Mouse (Mus musculus) induced T-regulatory cell, adult 2 months (primary cell): ENCODE results near the gene Rheb.
A peak's percentile ranks its signal among the peaks of the same experiment; 100 is the strongest.
"Not testable (repeated sequence)": the region's sequence is repeated elsewhere in the genome, so short reads cannot be mapped to it uniquely, and the experiment has no call there.

Source experiments
- DNase-seq: peaks from one replicate; pipeline ENCODE4 v3.0.0-alpha.2; 2012; ENCODE audit warnings: low read depth

Rheb gene

GRCm38 (mm10) chr5:24792961-24793360 lies 49.5 kb downstream of the Rheb start:
- DNase-seq: no peak

- no peak for DNase-seq
These were observed 59.5 kb downstream of the Rheb start for GRCm38 (mm10) chr5:24782957-24783356.

- no peak for DNase-seq
These were observed 61.4 kb downstream of the Rheb start for GRCm38 (mm10) chr5:24781048-24781447.

- DNase-seq: peak; percentile 84
These were observed 62.4 kb downstream of the Rheb start for GRCm38 (mm10) chr5:24779881-24780512.

GRCm38 (mm10) chr5:24779321-24779720 lies 63.1 kb downstream of the Rheb start:
- DNase-seq: no peak

- no peak for DNase-seq
These were observed 63.6 kb downstream of the Rheb start for GRCm38 (mm10) chr5:24778843-24779140.

GRCm38 (mm10) chr5:24778082-24778842 lies 64.2 kb downstream of the Rheb start:
- DNase-seq: peak; percentile 19

- DNase-seq: peak; percentile 89
These were observed 65.7 kb downstream of the Rheb start for GRCm38 (mm10) chr5:24776681-24777080.

- not testable (repeated sequence) for DNase-seq
These were observed 67.9 kb downstream of the Rheb start for GRCm38 (mm10) chr5:24774549-24774948.

- DNase-seq: no peak
These were observed 84.6 kb downstream of the Rheb start, which contains the start of gene Crygn for GRCm38 (mm10) chr5:24757816-24758215. TSS of gene Crygn (minus strand) at chr5:24758008.

- DNase-seq: no peak
These were observed 85.5 kb downstream of the Rheb start for GRCm38 (mm10) chr5:24756931-24757330.
